Mouse (Mus musculus): Measurements from ENCODE around the gene Dstn. TPM values are rescaled to one million over a fixed set of nuclear protein-coding genes. Genes with fewer than 3 reads are reported as not detected.

Gene Dstn
- total and polyA plus RNA-seq, 2 experiments: 27.5 to 252 TPM

DNA sequence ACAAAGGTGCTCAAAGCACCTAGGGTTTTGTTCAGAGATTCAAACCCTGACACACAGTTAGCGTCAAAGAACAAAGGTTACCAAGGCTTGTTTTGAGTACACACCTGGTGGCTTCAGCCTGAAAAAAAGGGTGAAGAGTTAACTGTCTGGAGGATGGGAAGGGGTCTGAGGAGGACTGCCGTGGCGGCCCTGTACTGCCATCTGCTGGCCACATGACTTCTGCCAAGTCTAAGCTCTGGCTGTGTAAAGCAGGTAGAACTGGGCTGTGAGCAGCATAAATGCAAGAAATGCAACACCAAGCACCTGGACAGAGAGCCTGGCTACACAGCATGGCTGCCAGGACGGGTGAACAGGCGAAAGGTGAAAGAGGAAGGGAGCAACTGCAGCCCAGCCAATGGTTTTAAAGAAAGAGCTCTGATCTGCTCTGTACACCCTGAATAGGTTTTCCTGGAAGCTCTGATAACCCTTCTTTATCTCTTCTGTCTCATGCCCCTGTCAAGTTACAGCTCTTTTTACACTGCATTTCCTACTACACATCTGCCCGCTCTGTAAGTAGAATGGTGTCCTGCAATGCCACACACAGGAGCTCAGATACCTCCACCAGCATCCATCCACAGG lies 65.8 kb downstream of the Dstn start:
- H3K27ac ChIP-seq (replicated peaks; ENCODE audit: insufficient read depth, low read depth, low read length): no peak overlapping the region
- 28% methylated on average over 6 of the region's 6 CpGs for WGBS
- no peak overlapping the region for H3K9ac ChIP-seq (ENCODE audit: low read depth, low read length)

DNA sequence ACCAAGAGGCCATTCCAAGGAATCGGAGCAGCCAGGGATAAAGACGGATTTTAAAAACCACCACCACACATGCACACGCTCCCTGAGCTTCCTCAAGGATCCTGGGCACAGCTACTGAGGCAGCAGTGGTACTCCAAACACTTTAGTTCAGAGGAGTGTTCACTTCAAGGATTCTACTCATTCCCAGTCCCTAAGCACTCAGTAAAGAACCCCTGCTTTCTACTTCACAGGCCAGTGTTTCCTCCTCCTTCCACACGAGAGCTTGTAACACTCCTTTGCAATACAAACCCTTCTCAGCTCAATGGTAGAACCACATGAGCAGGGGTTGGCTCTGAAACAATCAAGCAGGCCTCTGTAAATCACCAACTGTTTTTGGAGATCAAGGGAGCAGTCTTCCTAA lies 67.0 kb downstream of the Dstn start:
- Histone ChIP-seq H3K4me3 (ENCODE audit: insufficient read depth, low read depth, low read length) (no peak overlapping the region), H3K79me2 (ENCODE audit: control insufficient read depth, insufficient read depth, low read length) (peaks cover 49% of the 10 kb centered on the region; the same call in 1 of the 2 replicates), H3K27ac (replicated peaks; ENCODE audit: insufficient read depth, low read depth, low read length) (no peak overlapping the region), H3K9ac (ENCODE audit: low read depth, low read length) (no peak overlapping the region), H3K27me3 (ENCODE audit: control insufficient read depth, insufficient read depth, low read length) (no peaks in the 10 kb centered on the region), H3K36me3 (ENCODE audit: control insufficient read depth, insufficient read depth, low read length) (peaks cover 30% of the 10 kb centered on the region), H3K4me1 (ENCODE audit: control insufficient read depth, insufficient read depth, low read length) (peaks cover 6% of the 10 kb centered on the region)
- 75% methylated on average over 4 of the region's 4 CpGs for WGBS
- TF ChIP-seq POLR2A (IDR thresholded peaks at IDR 0.05; ENCODE audit: extremely low read depth, insufficient read depth, low read length) (no peak), CTCF (IDR thresholded peaks at IDR 0.05; ENCODE audit: low read depth, low read length) (no peak)
- DNase-seq (ENCODE audit: extremely low read depth, low read depth, low spot score): no peak

More for the DNA sequence above, 65.8 kb downstream of the Dstn start:
- Histone ChIP-seq H3K27me3 (ENCODE audit: control insufficient read depth, insufficient read depth, low read length) (no peaks in the 10 kb centered on the region), H3K36me3 (ENCODE audit: control insufficient read depth, insufficient read depth, low read length) (peaks cover 28% of the 10 kb centered on the region), H3K4me1 (ENCODE audit: control insufficient read depth, insufficient read depth, low read length) (peaks cover 6% of the 10 kb centered on the region), H3K4me3 (ENCODE audit: insufficient read depth, low read depth, low read length) (no peak overlapping the region), H3K79me2 (ENCODE audit: control insufficient read depth, insufficient read depth, low read length) (peaks cover 44% of the 10 kb centered on the region; the same call in 1 of the 2 replicates)
- peak; percentile 42 for DNase-seq (ENCODE audit: extremely low read depth, low read depth, low spot score)
- peak; percentile 88 for TF ChIP-seq CTCF (IDR thresholded peaks at IDR 0.05; ENCODE audit: low read depth, low read length)
- TF ChIP-seq POLR2A (IDR thresholded peaks at IDR 0.05; ENCODE audit: extremely low read depth, insufficient read depth, low read length): no peak

DNA sequence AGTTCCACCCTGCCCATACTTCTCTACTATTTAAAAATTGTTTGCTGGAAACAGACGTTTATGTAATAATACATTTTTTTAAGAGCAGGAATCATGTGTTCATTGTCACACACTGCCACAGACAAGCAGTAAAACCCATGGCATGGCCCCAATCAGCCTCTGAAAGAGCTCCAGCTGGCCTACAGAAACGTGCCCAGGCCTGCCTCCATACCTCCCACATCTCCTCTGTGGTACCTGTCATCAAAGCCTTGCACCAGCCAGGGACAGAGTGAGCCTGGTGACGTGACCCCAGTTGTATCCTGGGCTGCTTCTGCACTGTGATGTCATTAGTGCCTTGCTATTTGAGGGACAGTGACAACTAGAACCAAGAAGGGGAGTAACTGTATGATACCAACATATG lies 67.8 kb downstream of the Dstn start:
- Histone ChIP-seq H3K79me2 (ENCODE audit: control insufficient read depth, insufficient read depth, low read length) (peaks cover 56% of the 10 kb centered on the region; the same call in 1 of the 2 replicates), H3K4me3 (ENCODE audit: insufficient read depth, low read depth, low read length) (no peak overlapping the region), H3K36me3 (ENCODE audit: control insufficient read depth, insufficient read depth, low read length) (peaks cover 35% of the 10 kb centered on the region), H3K4me1 (ENCODE audit: control insufficient read depth, insufficient read depth, low read length) (peaks cover 8% of the 10 kb centered on the region), H3K27me3 (ENCODE audit: control insufficient read depth, insufficient read depth, low read length) (no peaks in the 10 kb centered on the region), H3K27ac (replicated peaks; ENCODE audit: insufficient read depth, low read depth, low read length) (no peak overlapping the region), H3K9ac (ENCODE audit: low read depth, low read length) (no peak overlapping the region)
- TF ChIP-seq POLR2A (IDR thresholded peaks at IDR 0.05; ENCODE audit: extremely low read depth, insufficient read depth, low read length) (no peak), CTCF (IDR thresholded peaks at IDR 0.05; ENCODE audit: low read depth, low read length) (no peak)
- DNase-seq (ENCODE audit: extremely low read depth, low read depth, low spot score): no peak
- WGBS: 46% methylated on average over 3 of the region's 3 CpGs

DNA sequence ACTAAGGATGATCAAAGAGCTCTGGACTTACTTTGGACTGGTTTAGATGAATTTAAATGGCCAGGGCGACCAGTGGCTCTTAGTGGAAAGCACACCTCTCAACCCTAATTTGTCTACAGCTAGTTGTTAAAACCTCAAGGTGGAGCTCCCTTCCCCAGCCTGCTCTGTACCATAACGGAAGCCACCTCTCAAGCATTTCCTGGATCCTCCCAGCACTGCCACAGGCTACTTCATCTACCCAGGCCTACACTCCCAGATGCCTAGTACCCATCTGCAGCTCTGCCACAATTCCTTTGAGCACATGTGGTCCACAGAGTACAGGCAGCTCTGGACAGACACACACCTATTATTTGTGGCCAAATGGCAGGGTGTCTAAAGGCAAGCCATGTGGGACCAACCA lies 68.4 kb downstream of the Dstn start:
- Histone ChIP-seq H3K27me3 (ENCODE audit: control insufficient read depth, insufficient read depth, low read length) (no peaks in the 10 kb centered on the region), H3K9ac (ENCODE audit: low read depth, low read length) (no peak overlapping the region), H3K4me3 (ENCODE audit: insufficient read depth, low read depth, low read length) (no peak overlapping the region), H3K79me2 (ENCODE audit: control insufficient read depth, insufficient read depth, low read length) (peaks cover 62% of the 10 kb centered on the region; the same call in 1 of the 2 replicates), H3K27ac (replicated peaks; ENCODE audit: insufficient read depth, low read depth, low read length) (no peak overlapping the region), H3K4me1 (ENCODE audit: control insufficient read depth, insufficient read depth, low read length) (peaks cover 8% of the 10 kb centered on the region), H3K36me3 (ENCODE audit: control insufficient read depth, insufficient read depth, low read length) (peaks cover 37% of the 10 kb centered on the region)
- no peak for DNase-seq (ENCODE audit: extremely low read depth, low read depth, low spot score)
- 68% methylated on average over 2 of the region's 2 CpGs for WGBS
- no peak for TF ChIP-seq POLR2A (IDR thresholded peaks at IDR 0.05; ENCODE audit: extremely low read depth, insufficient read depth, low read length)
- TF ChIP-seq CTCF (IDR thresholded peaks at IDR 0.05; ENCODE audit: low read depth, low read length): no peak

DNA sequence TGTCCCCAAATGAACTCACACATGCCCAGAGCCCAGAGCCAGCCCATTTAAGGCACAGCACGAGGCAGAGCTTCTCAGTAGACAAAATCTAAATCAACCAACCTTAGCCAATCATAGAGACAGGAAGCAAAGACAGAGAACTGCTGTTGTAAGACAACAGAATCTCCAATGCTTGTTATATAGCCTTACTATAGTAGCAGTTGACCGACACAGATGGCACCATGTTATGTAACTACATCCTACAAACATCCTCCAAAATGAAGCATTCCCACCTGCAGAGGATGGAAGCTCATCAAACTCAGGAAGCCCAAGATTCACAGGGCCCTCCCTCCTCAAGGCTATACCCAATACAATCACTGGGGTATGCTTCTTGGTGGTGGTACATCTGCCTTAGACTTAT lies 72.4 kb downstream of the Dstn start:
- DNase-seq (ENCODE audit: extremely low read depth, low read depth, low spot score): no peak
- Histone ChIP-seq H3K79me2 (ENCODE audit: control insufficient read depth, insufficient read depth, low read length) (peaks cover 77% of the 10 kb centered on the region), H3K4me1 (ENCODE audit: control insufficient read depth, insufficient read depth, low read length) (peaks cover 20% of the 10 kb centered on the region), H3K27me3 (ENCODE audit: control insufficient read depth, insufficient read depth, low read length) (no peaks in the 10 kb centered on the region), H3K4me3 (ENCODE audit: insufficient read depth, low read depth, low read length) (no peak overlapping the region), H3K9ac (ENCODE audit: low read depth, low read length) (no peak overlapping the region), H3K27ac (replicated peaks; ENCODE audit: insufficient read depth, low read depth, low read length) (no peak overlapping the region), H3K36me3 (ENCODE audit: control insufficient read depth, insufficient read depth, low read length) (peaks cover 33% of the 10 kb centered on the region)
- WGBS: 35% methylated on average over 2 of the region's 2 CpGs
- no peak for TF ChIP-seq CTCF (IDR thresholded peaks at IDR 0.05; ENCODE audit: low read depth, low read length)
- TF ChIP-seq POLR2A (IDR thresholded peaks at IDR 0.05; ENCODE audit: extremely low read depth, insufficient read depth, low read length): no peak

DNA sequence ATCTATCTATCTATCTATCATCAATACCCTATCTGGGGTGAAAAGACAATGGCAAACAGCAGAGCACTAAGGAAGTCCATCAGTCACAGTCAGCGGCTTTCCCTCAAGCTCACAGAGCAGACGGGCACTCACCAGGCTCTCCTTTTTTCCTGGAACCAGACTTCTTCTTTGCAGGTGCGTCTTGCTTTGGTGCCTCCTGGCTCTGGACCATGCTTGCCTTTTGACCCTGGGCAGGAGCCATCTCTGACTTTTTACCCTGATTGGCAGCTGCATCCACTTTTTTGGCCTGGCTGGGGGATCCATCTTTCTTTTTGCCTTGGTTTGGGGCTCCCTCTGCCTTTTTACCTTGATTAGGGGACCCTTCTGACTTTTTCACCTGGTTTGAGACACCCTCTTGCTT lies 72.9 kb downstream of the Dstn start:
- TF ChIP-seq CTCF (IDR thresholded peaks at IDR 0.05; ENCODE audit: low read depth, low read length) (no peak), POLR2A (IDR thresholded peaks at IDR 0.05; ENCODE audit: extremely low read depth, insufficient read depth, low read length) (no peak)
- peaks cover 22% of the 10 kb centered on the region for H3K4me1 ChIP-seq (ENCODE audit: control insufficient read depth, insufficient read depth, low read length)
- DNase-seq (ENCODE audit: extremely low read depth, low read depth, low spot score): no peak
- H3K27ac ChIP-seq (replicated peaks; ENCODE audit: insufficient read depth, low read depth, low read length): no peak overlapping the region
- H3K79me2 ChIP-seq (ENCODE audit: control insufficient read depth, insufficient read depth, low read length): peaks cover 78% of the 10 kb centered on the region
- H3K27me3 ChIP-seq (ENCODE audit: control insufficient read depth, insufficient read depth, low read length): no peaks in the 10 kb centered on the region
- H3K4me3 ChIP-seq (ENCODE audit: insufficient read depth, low read depth, low read length): no peak overlapping the region
- WGBS: 54% methylated on average over 3 of the region's 3 CpGs
- no peak overlapping the region for H3K9ac ChIP-seq (ENCODE audit: low read depth, low read length)
- peaks cover 33% of the 10 kb centered on the region for H3K36me3 ChIP-seq (ENCODE audit: control insufficient read depth, insufficient read depth, low read length)
